Mouse (Mus musculus): ENCODE data around the gene Vmn1r208.
"Not testable (repeated sequence)": the region's sequence is repeated elsewhere in the genome, so short reads cannot be mapped to it uniquely, and the experiment has no call there.

The Vmn1r208 gene

DNA sequence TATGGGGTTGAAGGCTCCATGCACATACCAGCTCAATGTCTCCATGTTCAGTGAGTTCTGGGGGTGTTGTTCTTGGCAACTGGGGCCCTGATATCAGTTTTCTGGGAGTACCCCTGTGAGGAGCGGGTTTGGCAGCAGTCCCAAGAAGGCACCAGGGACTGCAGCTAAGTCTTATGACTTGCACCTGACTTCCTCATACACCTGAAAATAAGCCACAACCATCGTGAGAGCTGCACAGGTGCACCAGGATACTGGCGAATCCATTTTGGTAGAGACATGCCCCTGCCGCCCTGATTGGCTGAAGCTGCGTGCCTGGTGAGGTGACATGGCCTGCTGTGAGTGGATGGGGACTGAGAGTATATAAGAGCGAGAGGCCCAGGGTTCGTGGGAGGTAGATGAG lies at the start of gene Vmn1r208:
Gene Vmn1r208 (minus strand): TSS at position 101 of the 400 bp plus-strand sequence.
- in situ Hi-C loops (cut with MboI; ENCODE audit: unreplicated experiment in 2 of 2), result not testable (repeated sequence)

DNA sequence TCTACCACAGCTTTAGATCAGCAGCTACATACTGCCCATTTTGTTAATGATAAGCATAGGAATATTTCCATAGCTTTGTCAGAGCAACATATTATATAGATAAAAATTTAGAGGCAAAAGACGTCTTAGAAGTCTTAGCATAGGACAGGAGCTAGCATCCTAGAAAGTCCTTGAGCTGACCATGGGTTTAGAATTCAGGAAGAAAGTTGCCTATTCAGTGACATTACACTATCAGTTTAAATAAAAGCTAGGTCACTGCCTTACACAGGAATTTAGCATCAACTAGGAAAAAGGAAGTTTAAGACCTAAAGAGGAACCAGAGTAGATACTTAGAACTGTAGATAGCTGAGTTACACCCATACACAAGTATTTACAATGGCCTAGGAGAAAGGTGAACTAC lies 44.4 kb upstream of the Vmn1r208 start:
- in situ Hi-C loops (cut with MboI; ENCODE audit: unreplicated experiment in 2 of 2), result not testable (repeated sequence)

DNA sequence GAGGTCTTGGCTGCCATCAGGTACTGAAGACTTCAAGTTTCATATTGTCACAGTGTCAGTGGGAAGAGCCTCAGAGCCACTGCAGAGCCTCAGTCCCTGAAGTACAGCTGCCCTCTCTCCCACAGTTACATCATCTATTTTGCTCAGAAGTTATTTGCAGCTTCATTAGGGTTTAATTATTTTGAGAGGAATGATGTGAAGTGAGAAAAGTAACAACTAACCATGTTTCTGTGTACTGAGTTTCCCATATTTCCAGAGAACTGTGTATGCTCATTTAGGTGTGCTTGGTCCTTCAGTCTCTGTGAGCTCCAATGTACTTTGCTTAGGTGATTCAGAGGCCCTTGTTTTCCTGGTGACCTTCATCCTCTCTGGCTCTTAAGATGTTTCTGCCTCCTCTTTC lies 32.4 kb upstream of the Vmn1r208 start, which contains the start of gene Vmn1r209:
Gene Vmn1r209 (minus strand): TSS at position 101 of the 400 bp plus-strand sequence.
- in situ Hi-C loops (cut with MboI; ENCODE audit: unreplicated experiment in 2 of 2), result not testable (repeated sequence)

DNA sequence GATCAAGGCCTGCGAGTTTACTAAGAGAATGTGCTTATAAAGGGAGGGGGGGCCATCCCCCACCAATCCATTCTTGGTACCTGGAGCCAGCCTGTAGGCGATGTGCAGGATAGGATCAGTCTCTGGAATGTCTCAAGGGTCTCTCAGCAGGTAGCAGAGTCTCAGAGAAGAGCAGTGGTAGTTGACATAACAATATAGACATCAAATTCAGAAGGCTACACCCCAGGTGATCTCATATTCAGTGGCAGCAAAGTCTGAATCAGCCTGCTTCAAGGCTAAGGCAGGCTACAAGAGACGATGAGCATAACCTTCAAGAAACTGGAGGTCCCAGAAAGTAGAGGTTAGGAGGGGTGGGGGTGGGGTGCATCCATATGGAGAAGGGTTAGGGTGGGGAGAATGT lies 10.9 kb upstream of the Vmn1r208 start:
- in situ Hi-C loops (cut with MboI; ENCODE audit: unreplicated experiment in 2 of 2), result not testable (repeated sequence)

DNA sequence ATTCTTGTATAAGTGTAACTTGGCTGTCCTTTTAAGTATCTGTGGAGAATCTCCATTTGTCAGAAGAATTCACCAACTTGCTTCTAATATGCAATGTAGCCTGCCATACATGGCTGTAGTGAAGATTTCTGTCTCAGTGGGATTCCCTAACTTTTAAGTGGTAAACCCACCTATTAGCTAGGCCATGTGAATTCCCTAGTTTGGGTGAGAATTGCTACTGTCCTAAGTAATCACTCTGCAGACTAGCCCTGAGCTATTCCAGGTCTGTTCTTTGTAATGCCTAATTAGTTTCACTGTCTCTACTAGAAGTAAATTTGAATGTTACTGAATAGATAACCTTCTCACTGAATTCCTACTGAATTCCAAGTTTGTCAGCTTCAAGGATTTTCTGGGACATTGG lies 7.0 kb upstream of the Vmn1r208 start:
- in situ Hi-C loops (cut with MboI; ENCODE audit: unreplicated experiment in 2 of 2), result not testable (repeated sequence)

DNA sequence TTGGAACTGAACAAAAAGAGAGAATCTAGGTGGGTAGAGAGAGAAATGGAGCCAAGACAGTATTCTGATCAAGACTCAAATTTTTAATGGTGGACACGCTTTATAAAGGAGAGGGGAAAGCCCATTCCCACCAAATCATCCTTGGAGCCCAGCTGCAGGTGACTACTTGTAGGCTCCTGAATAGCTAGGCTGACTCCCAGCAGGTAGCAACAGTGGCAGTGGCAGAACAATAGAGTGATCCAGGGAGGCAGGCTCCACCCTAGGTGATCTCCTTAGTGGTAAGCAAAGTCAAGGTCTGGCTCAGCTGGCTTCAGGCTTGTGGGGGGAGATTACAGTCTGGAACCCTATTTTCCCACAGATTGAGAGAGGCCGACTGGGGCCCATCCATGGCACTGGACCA lies 5.6 kb downstream of the Vmn1r208 start:
- in situ Hi-C loops (cut with MboI; ENCODE audit: unreplicated experiment in 2 of 2), result not testable (repeated sequence)

DNA sequence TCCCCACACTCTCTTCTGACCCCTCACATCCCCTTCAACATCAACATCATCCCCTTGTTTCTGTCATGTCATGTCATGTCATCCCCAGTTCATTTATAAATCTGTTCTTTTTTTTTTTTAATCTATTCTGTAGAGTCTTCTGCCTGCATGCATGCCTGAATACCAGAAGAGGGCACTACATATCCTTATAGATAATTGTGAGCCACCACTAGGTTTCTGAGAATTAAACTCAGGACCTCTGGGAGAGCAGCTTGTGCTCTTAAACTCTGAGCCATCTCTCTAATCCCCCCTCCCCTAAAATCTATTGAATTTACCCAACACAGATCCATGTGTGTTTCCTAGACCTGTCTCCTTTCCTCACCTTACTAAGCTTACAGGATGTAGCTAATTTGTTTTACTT lies 29.7 kb downstream of the Vmn1r208 start:
- in situ Hi-C loops (cut with MboI; ENCODE audit: unreplicated experiment in 2 of 2), result no loop called here

DNA sequence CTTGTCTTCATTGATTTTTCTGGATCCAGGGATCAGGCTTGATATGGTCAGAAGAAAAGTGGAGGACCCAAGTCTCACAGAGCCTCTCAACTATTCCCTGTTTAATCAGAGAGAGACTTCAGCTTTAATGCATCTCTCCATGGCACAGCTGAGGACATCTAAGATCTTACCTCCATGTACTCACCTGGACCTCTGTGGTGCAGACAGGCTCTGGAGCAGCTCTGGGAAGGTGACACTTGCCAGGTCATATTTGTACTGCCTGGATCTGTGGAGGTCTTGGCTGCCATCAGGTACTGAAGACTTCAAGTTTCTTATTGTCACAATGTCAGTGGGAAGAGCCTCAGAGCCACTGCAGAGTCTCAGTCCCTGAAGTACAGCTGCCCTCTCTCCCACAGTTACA lies 47.7 kb downstream of the Vmn1r208 start, which contains the start of gene Vmn1r207-ps:
Gene Vmn1r207-ps (minus strand): TSS at position 101 of the 400 bp plus-strand sequence.
- in situ Hi-C loops (cut with MboI; ENCODE audit: unreplicated experiment in 2 of 2), result not testable (repeated sequence)
